Mouse (Mus musculus): ENCODE results near the gene Arl14. TPM values are rescaled to one million over a fixed set of nuclear protein-coding genes. Genes with fewer than 3 reads are reported as not detected.

Gene Arl14
- polyA plus RNA-seq, 1 experiment = not detected

DNA sequence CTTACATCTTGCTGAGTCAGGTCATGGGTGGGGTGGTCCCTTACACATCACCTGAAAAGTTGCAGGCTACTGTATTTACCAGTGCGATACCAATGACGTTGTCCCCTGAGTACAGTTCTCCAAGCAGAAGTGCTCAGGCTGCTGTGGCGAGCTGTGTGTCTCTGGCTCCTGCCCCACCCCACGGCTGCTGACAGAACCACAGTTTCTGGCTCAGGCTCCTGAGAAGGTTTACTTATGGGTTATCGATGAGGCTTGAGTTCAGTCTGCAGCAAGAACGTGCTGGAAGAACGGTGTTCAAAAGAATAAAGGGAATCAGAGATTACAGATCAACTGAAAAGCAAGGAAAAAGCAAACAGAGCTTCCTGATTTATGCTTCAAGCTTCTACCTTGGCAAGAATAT lies 37.0 kb upstream of the Arl14 start:
- no peaks in the 10 kb centered on the region for H3K4me1 ChIP-seq (ENCODE audit: control insufficient read depth, insufficient read depth, low read length)

GRCm38 (mm10) chr3:69186031-69186430 lies 36.2 kb upstream of the Arl14 start:
- Histone ChIP-seq H3K27ac (ENCODE audit: control insufficient read depth, insufficient read depth, low read depth, low read length) (no peak overlapping the region), H3K36me3 (ENCODE audit: control insufficient read depth, insufficient read depth, low read length) (no peaks in the 10 kb centered on the region), H3K27me3 (ENCODE audit: control insufficient read depth, insufficient read depth, low read length) (no peaks in the 10 kb centered on the region), H3K4me1 (ENCODE audit: control insufficient read depth, insufficient read depth, low read length) (no peaks in the 10 kb centered on the region), H3K4me3 (ENCODE audit: control insufficient read depth, low read depth, low read length) (no peak overlapping the region)
- TF ChIP-seq POLR2A (IDR thresholded peaks at IDR 0.05; ENCODE audit: control insufficient read depth, low read depth, low read length) (no peak), CTCF (IDR thresholded peaks at IDR 0.05; ENCODE audit: control insufficient read depth, insufficient read depth, insufficient replicate concordance, low read depth, low read length) (no peak)

More for the DNA sequence above, 37.0 kb upstream of the Arl14 start:
- no peaks in the 10 kb centered on the region for H3K27me3 ChIP-seq (ENCODE audit: control insufficient read depth, insufficient read depth, low read length)
- no peak overlapping the region for H3K4me3 ChIP-seq (ENCODE audit: control insufficient read depth, low read depth, low read length)
- H3K27ac ChIP-seq (ENCODE audit: control insufficient read depth, insufficient read depth, low read depth, low read length) = no peak overlapping the region
- TF ChIP-seq CTCF (IDR thresholded peaks at IDR 0.05; ENCODE audit: control insufficient read depth, insufficient read depth, insufficient replicate concordance, low read depth, low read length) (no peak), POLR2A (IDR thresholded peaks at IDR 0.05; ENCODE audit: control insufficient read depth, low read depth, low read length) (no peak)
- H3K36me3 ChIP-seq (ENCODE audit: control insufficient read depth, insufficient read depth, low read length) = no peaks in the 10 kb centered on the region

DNA sequence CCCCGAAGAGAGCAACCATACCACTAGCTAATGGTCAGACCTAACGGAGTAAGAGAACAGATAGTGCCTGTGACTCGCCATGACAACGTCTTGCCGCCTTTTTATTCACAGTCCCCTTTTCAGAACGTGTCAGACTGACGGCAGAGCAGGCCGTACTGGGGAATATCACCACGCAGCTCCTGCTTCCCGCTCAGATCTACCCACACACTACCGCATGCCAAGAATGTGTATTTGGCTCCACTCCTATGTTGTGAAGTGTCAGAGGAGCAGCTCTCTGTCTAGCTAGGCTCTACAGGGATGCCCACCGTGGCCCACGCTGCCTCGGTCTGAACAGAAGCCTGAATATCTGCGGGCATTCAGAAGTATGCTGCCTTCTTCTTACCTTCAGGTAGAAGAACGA lies 35.6 kb upstream of the Arl14 start:
- Histone ChIP-seq H3K4me1 (ENCODE audit: control insufficient read depth, insufficient read depth, low read length) (no peaks in the 10 kb centered on the region), H3K4me3 (ENCODE audit: control insufficient read depth, low read depth, low read length) (no peak overlapping the region)

DNA sequence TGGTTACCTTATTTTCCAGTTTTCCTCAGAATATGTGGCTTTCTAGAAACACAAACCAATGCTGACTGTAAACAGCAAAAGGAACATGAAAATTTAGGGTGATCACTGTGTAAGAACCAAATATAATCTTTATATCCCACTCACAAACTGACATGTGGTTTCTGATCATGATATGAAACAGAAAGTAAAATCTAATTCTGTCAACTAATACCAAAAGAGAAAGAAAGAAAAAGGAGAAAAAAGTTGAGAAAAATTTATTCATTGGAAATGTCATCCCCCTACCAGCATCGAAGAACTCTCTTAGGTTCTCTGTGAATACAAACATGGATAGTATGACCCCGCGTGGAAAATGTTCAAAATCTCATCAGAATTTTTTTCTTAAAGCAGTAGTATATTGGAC lies 29.2 kb upstream of the Arl14 start:
- Histone ChIP-seq H3K27me3 (ENCODE audit: control insufficient read depth, insufficient read depth, low read length) (no peaks in the 10 kb centered on the region), H3K4me3 (ENCODE audit: control insufficient read depth, low read depth, low read length) (no peak overlapping the region)
- TF ChIP-seq CTCF (IDR thresholded peaks at IDR 0.05; ENCODE audit: control insufficient read depth, insufficient read depth, insufficient replicate concordance, low read depth, low read length) (no peak), POLR2A (IDR thresholded peaks at IDR 0.05; ENCODE audit: control insufficient read depth, low read depth, low read length) (no peak)

More for the DNA sequence above, 35.6 kb upstream of the Arl14 start:
- no peak for TF ChIP-seq POLR2A (IDR thresholded peaks at IDR 0.05; ENCODE audit: control insufficient read depth, low read depth, low read length)
- TF ChIP-seq CTCF (IDR thresholded peaks at IDR 0.05; ENCODE audit: control insufficient read depth, insufficient read depth, insufficient replicate concordance, low read depth, low read length) = no peak
- no peaks in the 10 kb centered on the region for H3K27me3 ChIP-seq (ENCODE audit: control insufficient read depth, insufficient read depth, low read length)
- no peak overlapping the region for H3K27ac ChIP-seq (ENCODE audit: control insufficient read depth, insufficient read depth, low read depth, low read length)
- H3K36me3 ChIP-seq (ENCODE audit: control insufficient read depth, insufficient read depth, low read length) = no peaks in the 10 kb centered on the region

DNA sequence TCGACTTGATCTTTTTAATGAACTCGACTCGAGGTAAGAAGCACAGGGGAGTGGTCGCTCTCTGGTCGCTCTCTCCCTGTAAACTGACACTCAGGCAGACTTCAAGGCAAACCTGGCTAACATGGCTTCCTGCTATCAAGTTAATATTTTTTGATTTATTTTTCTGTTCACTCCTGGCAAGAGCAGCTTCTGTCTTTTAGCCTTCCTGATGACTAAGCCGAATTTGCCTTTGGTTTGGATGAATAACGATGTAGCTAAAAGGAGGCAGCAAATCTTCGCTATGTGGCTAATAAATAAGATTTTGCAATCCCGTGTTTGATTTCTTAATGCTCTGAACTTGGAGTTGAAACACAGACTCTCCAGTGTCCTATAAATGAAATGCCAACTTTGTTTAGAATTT lies 27.7 kb upstream of the Arl14 start:
- Histone ChIP-seq H3K4me3 (ENCODE audit: control insufficient read depth, low read depth, low read length) (no peak overlapping the region), H3K4me1 (ENCODE audit: control insufficient read depth, insufficient read depth, low read length) (no peaks in the 10 kb centered on the region), H3K36me3 (ENCODE audit: control insufficient read depth, insufficient read depth, low read length) (no peaks in the 10 kb centered on the region), H3K27me3 (ENCODE audit: control insufficient read depth, insufficient read depth, low read length) (no peaks in the 10 kb centered on the region), H3K27ac (ENCODE audit: control insufficient read depth, insufficient read depth, low read depth, low read length) (no peak overlapping the region)
- no peak for TF ChIP-seq CTCF (IDR thresholded peaks at IDR 0.05; ENCODE audit: control insufficient read depth, insufficient read depth, insufficient replicate concordance, low read depth, low read length)
- TF ChIP-seq POLR2A (IDR thresholded peaks at IDR 0.05; ENCODE audit: control insufficient read depth, low read depth, low read length) = no peak

More for the DNA sequence above, 29.2 kb upstream of the Arl14 start:
- no peaks in the 10 kb centered on the region for H3K4me1 ChIP-seq (ENCODE audit: control insufficient read depth, insufficient read depth, low read length)
- H3K36me3 ChIP-seq (ENCODE audit: control insufficient read depth, insufficient read depth, low read length) = no peaks in the 10 kb centered on the region
- no peak overlapping the region for H3K27ac ChIP-seq (ENCODE audit: control insufficient read depth, insufficient read depth, low read depth, low read length)

GRCm38 (mm10) chr3:69195251-69195650 lies 27.0 kb upstream of the Arl14 start:
- no peak overlapping the region for H3K4me3 ChIP-seq (ENCODE audit: control insufficient read depth, low read depth, low read length)
- no peaks in the 10 kb centered on the region for H3K4me1 ChIP-seq (ENCODE audit: control insufficient read depth, insufficient read depth, low read length)
- H3K36me3 ChIP-seq (ENCODE audit: control insufficient read depth, insufficient read depth, low read length) = no peaks in the 10 kb centered on the region
- H3K27ac ChIP-seq (ENCODE audit: control insufficient read depth, insufficient read depth, low read depth, low read length) = no peak overlapping the region
- H3K27me3 ChIP-seq (ENCODE audit: control insufficient read depth, insufficient read depth, low read length) = no peaks in the 10 kb centered on the region
- TF ChIP-seq CTCF (IDR thresholded peaks at IDR 0.05; ENCODE audit: control insufficient read depth, insufficient read depth, insufficient replicate concordance, low read depth, low read length) = no peak
- TF ChIP-seq POLR2A (IDR thresholded peaks at IDR 0.05; ENCODE audit: control insufficient read depth, low read depth, low read length) = no peak

DNA sequence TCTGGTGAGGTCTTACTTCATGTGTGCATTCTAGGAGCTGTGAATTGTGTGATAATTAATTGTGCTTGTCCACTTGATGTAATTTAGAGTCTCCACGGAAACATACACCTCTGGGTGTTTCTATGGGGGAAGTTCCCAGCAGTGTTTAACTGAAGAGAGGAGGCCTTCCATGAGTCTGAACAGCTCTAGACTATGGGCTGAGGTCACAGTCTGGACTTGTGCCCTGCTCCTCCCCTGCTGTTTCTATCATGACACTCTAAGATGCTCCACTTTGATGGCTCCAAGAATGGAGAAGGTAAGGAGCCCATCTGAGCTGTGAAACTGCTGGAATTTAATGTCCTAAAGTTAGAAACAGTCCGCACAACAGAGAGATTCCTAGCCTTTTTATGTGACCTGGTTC lies 24.1 kb upstream of the Arl14 start:
- no peak for TF ChIP-seq CTCF (IDR thresholded peaks at IDR 0.05; ENCODE audit: control insufficient read depth, insufficient read depth, insufficient replicate concordance, low read depth, low read length)
- TF ChIP-seq POLR2A (IDR thresholded peaks at IDR 0.05; ENCODE audit: control insufficient read depth, low read depth, low read length) = no peak
- no peak overlapping the region for H3K27ac ChIP-seq (ENCODE audit: control insufficient read depth, insufficient read depth, low read depth, low read length)

GRCm38 (mm10) chr3:69200251-69200650 lies 22.0 kb upstream of the Arl14 start:
- H3K27ac ChIP-seq (ENCODE audit: control insufficient read depth, insufficient read depth, low read depth, low read length) = no peak overlapping the region
- H3K4me3 ChIP-seq (ENCODE audit: control insufficient read depth, low read depth, low read length) = no peak overlapping the region
- H3K4me1 ChIP-seq (ENCODE audit: control insufficient read depth, insufficient read depth, low read length) = no peaks in the 10 kb centered on the region
- no peak for TF ChIP-seq POLR2A (IDR thresholded peaks at IDR 0.05; ENCODE audit: control insufficient read depth, low read depth, low read length)
- no peak for TF ChIP-seq CTCF (IDR thresholded peaks at IDR 0.05; ENCODE audit: control insufficient read depth, insufficient read depth, insufficient replicate concordance, low read depth, low read length)
- H3K27me3 ChIP-seq (ENCODE audit: control insufficient read depth, insufficient read depth, low read length) = no peaks in the 10 kb centered on the region
- H3K36me3 ChIP-seq (ENCODE audit: control insufficient read depth, insufficient read depth, low read length) = no peaks in the 10 kb centered on the region

More for the DNA sequence above, 24.1 kb upstream of the Arl14 start:
- Histone ChIP-seq H3K27me3 (ENCODE audit: control insufficient read depth, insufficient read depth, low read length) (no peaks in the 10 kb centered on the region), H3K36me3 (ENCODE audit: control insufficient read depth, insufficient read depth, low read length) (no peaks in the 10 kb centered on the region), H3K4me1 (ENCODE audit: control insufficient read depth, insufficient read depth, low read length) (no peaks in the 10 kb centered on the region), H3K4me3 (ENCODE audit: control insufficient read depth, low read depth, low read length) (no peak overlapping the region)

Data from testis, adult 2 months (tissue).